Mouse (Mus musculus): ENCODE measurements at regions not wholly inside any gene's neighbourhood (a gene's known extent, or its start where the extent isn't known, plus 50 kb on each side); places are given as distances from the start of the nearest gene placed in this dataset.

GRCm38 (mm10) chr12:26145085-26145714 is 269.9 kb downstream of the Rnf144a start:
- DNase-seq, result no peak
- intact Hi-C loops (cut with DNase I), result no loop called here

- intact Hi-C loops (cut with DNase I), result no loop called here
Observed at GRCm38 (mm10) chr12:26144616-26145015, 270.4 kb downstream of the Rnf144a start.

GRCm38 (mm10) chr12:26143411-26143810 is 271.6 kb downstream of the Rnf144a start:
- intact Hi-C loops (cut with DNase I), result no loop called here
- no peak for DNase-seq

More at GRCm38 (mm10) chr12:26144616-26145015, 270.4 kb downstream of the Rnf144a start:
- no peak for DNase-seq

- no peak for DNase-seq
- intact Hi-C loops (cut with DNase I), result no loop called here
Observed at GRCm38 (mm10) chr12:26130811-26131210, 284.2 kb downstream of the Rnf144a start.

GRCm38 (mm10) chr12:26130011-26130410 is 285.0 kb downstream of the Rnf144a start:
- intact Hi-C loops (cut with DNase I), result no loop called here
- DNase-seq, result no peak

DNA sequence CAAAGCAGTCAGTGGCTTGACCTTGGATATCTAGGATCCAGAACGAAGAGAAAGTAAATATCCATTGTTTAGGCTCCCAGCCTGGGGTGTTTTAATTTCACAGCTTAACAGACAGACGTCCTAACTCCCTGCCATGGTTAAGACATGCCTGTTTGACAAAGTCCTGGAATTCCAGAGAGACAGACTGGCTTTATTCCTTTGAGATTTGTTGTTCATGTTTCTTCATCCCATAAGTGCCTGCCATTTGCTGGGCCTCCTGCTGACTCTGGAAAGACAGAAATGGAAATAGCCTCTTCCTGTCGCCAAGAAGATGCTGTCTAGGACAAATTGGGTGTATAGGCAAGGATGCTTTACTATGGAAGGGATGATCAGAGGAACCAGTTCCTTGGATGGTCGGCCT is 285.5 kb downstream of the Rnf144a start:
- no peak for DNase-seq
- intact Hi-C loops (cut with DNase I), result no loop called here

- no peak for DNase-seq
- intact Hi-C loops (cut with DNase I), result no loop called here
Observed at GRCm38 (mm10) chr12:26128851-26129250, 286.2 kb downstream of the Rnf144a start.

DNA sequence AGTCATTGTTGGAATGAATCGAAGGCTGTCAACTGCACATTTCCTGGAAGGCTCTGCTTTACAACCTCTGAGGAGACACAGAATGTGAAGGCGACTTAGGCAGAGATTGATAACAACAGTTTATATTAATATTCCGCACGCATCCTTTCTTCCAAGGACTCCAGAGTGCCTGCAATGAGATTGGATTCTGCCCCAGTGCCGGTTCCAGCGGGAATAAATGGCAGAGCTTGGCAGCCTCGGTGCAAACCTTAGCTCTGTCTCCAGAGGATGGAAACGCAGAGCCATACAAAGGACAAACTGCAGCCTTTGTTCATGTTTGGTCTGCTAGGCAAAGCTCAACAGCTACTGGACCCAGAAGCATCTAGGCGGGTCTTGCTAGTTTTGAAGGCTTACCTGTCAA is 288.8 kb downstream of the Rnf144a start:
- intact Hi-C loops (cut with DNase I), result no loop called here

DNA sequence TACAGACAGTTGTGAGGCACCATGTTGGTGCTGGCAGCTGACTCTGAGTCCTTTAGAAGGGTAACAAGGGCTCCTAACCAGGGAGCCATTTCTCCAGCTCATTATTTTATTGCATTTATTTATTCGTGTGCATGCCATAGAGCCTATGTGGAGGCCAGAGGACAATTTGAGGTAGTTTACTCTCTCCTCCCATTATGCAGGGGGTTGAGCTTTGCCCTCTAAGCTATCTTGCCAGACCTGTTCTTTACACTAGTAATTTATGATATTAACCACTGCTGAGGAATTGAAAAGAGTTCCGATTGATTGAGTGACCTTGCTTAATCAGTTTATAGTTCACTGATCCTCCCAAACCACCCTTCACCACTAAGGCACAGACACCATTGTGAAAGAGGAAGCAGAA is 290.8 kb downstream of the Rnf144a start:
- DNase-seq, result no peak
- intact Hi-C loops (cut with DNase I), result no loop called here

More for the DNA sequence above, 288.8 kb downstream of the Rnf144a start:
- no peak for DNase-seq

DNA sequence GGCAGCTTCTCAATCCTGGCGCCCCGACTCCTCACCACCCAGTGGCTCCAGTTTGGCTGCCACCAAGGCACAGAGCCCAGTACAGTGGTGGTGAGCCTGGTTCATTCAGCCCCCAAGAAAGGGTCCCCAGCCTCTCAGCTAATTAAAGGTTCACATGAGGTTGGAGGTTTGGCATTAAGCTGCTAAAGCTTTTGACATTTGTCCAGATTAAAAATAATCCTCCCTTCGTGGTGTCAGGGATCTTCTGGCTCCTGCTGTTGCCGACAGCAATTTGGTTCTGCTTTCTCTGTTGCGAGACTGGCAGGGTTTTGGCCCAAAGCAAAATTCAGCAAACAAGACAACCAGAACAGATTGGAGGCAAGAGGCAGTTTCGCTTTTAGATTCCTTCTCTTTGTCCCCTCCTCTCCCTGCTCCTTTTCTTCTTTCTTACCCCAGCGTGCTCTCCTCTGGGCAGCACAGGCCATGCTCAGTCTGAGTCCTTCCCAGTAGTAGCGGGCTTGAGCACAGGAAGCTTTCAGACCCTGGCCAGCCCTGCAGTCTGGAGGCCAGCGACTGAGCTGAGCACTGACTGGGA is 299.6 kb downstream of the Rnf144a start:
- intact Hi-C loops (cut with DNase I), result no loop called here
- DNase-seq, result no peak

DNA sequence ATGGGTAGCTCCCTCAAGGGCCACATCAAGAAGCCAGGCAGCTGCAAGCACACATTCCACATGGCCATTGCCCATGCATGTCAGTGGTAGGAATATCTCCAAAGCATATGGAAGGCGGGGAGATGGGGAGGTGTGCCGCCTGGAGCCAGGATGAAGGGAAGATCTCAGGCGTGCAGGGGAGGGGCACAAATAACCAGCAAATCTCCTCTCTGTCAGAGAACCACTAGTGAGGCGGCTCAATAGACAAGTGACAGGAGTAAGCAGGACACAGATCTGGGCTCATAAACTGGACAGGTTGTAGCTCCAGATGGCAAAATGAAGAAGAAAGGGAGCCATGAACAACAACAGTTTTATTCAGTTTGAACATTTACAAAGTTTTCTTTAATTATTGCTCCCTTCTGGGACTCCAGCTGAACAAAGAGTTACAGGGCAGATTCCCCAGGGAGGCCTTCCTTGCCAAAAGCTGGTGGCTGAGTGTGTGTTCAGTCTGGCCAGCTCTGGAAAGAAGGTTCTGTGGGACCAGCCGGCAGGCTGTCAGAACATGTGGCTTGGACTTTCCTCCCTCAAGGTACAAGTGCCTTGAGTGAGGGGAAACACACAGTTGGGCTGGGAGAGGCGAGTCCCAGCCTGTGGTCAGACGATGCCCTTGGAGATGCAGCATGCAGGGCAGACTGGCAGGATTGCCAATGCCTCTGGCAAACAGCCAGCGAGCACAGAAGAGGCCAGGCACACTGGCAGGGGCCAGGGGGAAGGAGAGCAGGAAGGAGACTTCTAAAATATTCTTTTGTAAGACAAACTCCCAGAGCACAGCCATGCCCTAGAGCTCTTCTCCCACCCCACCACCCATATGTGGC is 302.7 kb downstream of the Rnf144a start:
- intact Hi-C loops (cut with DNase I), result no loop called here
- peak; percentile 19 to 40 for DNase-seq

DNA sequence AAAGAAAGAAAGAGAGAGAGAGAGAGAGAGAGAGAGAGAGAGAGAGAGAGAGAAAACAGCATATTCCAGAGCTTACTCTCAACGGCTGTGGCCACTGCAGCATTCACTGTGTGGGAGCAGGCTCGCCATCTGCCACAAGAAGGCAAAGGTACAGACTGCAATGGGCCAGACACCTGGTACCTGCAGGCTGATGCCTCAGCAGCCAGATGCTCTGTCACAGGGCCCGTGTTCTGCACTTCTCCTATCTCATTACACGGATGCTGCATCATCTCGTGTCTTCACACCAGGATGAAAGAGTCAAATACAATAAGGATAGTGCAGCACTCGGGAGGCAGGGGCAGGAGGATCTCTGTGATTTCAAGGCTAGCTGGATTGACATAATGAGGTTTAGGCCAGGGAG is 305.2 kb downstream of the Rnf144a start:
- no peak for DNase-seq
- intact Hi-C loops (cut with DNase I), result no loop called here

DNA sequence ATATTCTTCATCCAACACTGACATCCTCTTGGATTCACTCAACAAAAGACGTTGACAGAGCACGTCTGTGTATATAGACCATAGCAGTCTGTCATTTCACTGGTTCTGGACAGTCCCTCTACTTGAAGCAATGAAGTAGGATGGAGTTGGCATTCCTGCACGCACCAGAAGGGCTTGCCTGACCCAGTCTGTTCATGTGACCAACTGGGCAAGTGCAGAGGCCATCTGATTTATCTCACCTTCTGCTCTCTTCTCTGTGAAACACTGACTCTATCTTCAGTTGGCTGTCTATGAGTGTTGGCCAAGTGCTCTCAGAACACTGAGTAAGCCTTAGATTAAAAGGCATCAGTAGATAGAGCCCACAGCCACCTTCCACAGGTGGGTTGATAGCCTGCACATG is 310.7 kb downstream of the Rnf144a start:
- intact Hi-C loops (cut with DNase I), result no loop called here
- no peak for DNase-seq

DNA sequence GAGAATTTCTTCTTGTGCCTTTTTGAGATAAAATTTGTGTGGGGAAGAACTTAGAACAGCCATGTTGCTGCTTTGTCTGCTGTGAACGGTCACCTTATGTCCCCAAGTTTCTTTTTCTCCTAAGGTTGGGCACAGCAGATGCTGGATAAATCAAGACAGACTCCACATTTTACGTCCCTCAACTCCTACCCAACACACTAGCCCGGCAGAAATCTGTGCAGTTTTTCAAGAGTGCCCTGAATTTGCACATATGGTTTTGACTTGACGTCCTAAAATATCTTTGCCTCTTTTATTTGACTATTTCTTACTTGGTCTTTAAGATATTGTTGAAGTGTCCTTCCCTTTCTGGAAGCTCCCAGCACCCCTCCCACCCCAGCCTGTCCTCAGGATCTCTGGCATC is 312.7 kb downstream of the Rnf144a start:
- intact Hi-C loops (cut with DNase I), result no loop called here
- DNase-seq, result no peak

GRCm38 (mm10) chr12:26100140-26100539 is 314.9 kb downstream of the Rnf144a start:
- no peak for DNase-seq
- intact Hi-C loops (cut with DNase I), result no loop called here

DNA sequence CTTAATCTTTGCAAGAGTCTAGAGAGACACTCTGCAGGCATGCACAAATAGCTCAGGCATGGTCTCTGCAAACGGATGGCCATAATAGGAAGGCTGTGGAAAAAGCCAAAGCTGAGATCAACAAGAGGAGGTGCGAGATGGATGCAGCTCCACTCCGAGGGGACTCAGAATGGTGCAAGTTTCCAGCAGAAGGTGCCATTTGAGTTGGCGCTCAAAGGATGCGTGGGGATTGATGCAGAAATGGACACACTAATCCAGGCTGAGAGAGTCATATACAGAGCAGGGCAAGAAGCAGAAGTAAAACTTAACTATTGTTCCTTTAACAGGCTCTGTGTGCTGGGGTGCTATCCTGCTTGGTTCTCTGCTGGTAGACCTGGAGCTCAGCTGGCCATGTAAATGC is 315.9 kb downstream of the Rnf144a start:
- DNase-seq, result no peak
- intact Hi-C loops (cut with DNase I), result no loop called here

DNA sequence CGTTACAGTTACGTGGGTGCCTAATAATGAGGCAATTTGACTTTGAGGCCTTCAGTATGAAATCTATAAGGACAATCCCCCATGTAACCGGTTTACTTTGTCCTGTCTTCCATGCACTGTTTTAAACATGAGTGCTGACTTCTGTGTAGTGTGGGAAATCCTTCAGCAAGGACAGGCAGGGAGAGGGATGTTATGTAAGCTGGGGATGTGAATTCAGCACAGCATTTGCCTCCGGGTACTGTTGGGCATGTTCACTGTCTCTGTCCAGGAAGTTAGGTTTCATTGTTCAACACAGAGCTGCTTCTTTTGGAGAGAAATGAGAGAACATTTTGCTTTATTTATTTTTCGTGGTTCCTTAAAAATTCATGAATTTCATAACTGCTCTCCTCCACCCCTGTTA is 322.7 kb downstream of the Rnf144a start:
- intact Hi-C loops (cut with DNase I), result no loop called here
- no peak for DNase-seq

GRCm38 (mm10) chr12:26091865-26092264 is 323.2 kb downstream of the Rnf144a start:
- no peak for DNase-seq
- intact Hi-C loops (cut with DNase I), result no loop called here

- no peak for DNase-seq
- intact Hi-C loops (cut with DNase I), result no loop called here
Observed at GRCm38 (mm10) chr12:26088389-26088788, 326.7 kb downstream of the Rnf144a start.

DNA sequence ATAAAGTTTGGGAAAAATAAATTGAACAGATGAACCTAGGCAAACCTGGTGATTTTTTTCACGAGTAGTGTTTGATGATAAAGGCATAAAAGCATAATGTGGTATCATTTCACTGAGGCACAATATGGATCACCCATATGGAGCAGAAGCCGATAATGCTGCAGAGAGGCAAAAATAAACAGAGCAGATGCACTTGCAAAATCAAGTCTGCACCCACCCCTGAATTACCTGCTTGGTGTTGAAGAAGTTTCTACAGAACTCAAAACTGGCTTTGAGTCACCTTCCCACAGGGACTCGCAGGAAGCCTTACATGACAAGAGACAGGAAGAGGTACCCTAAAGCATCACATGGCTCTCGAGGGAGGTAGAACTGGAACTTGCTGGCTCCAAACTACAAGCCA is 328.1 kb downstream of the Rnf144a start:
- DNase-seq, result no peak
- intact Hi-C loops (cut with DNase I), result no loop called here

GRCm38 (mm10) chr12:26086414-26086813 is 328.6 kb downstream of the Rnf144a start:
- intact Hi-C loops (cut with DNase I), result no loop called here
- no peak for DNase-seq
